Mouse (Mus musculus): ENCODE results near the gene Hoxb7.

The Hoxb7 gene

GRCm38 (mm10) chr11:96314671-96315343 lies 28.4 kb downstream of the Hoxb7 start:
- no peak for DNase-seq (ENCODE audit: low read depth, low spot score)

- DNase-seq (ENCODE audit: low read depth, low spot score) = no peak
These were observed 28.9 kb downstream of the Hoxb7 start for GRCm38 (mm10) chr11:96315344-96315681.

DNA sequence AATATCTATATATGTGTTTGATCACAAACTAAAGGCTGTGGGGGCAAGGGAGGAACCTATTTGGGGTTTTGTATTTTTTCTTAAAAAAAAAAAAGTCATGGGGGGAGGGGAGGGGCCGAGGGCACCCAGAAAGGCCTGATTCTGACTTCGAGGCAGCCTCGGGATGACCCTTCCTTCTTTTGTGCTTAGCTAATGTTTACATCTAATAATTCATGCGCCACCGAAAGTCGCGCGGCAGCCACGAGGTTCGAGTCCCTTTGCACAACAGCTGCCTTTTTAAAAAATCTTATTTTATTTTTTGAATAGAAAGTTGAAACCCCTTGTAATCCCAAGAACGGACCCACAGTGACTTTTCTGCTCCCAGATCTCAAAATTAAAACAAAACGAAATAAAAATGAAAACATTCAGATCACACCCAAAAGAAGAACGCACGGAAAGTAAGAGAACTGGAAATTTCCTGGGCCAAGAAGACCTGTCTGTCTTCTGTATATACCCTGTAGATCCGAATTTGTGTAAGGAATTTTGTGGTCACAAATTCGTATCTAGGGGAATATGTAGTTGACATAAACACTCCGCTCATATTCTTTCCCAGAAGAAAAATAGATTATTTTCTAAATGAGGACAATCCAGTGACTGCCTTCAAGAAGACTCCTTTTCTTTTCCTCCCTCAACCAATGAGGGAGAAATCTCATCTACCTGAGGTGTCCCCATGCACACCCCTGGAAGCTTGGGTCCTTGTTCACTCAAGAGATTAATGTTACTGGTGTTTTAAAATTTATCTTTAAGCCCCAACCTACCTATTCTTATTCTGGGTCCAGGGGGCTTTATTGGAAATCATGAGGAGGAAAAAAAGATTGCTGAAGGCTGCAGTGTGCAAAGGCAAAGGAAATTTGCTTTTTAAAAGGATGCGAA lies 30.5 kb downstream of the Hoxb7 start:
- DNase-seq (ENCODE audit: low read depth, low spot score) = no peak

GRCm38 (mm10) chr11:96317608-96318367 lies 31.4 kb downstream of the Hoxb7 start, which contains the start of gene Hoxb4:
TSS of gene Hoxb4 (plus strand) at chr11:96318267.
- DNase-seq (ENCODE audit: low read depth, low spot score) = peak; percentile 81

DNA sequence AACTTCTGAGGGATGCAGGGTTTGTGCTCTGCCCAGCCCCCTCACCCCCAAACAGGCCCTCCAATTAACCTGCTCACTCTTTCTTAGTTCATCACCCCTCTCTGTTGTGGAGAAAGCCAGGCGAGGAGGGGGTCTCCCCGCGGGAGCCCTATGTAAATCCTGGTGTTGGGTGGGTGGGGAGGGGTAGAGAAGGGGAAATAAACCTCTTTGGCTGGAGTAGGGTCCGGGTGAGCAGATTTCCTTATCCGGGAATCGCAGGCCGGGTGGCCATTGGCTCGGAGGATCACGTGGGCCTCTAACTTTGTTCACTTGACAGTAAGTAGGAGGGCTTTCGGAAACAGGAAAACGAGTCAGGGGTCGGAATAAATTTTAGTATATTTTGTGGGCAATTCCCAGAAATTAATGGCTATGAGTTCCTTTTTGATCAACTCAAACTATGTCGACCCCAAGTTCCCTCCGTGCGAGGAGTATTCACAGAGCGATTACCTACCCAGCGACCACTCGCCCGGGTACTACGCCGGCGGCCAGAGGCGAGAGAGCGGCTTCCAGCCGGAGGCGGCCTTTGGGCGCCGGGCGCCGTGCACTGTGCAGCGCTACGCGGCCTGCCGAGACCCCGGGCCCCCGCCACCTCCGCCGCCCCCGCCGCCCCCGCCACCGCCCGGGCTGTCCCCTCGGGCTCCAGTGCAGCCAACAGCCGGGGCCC lies 32.1 kb downstream of the Hoxb7 start:
- peak; percentile 94 for DNase-seq (ENCODE audit: low read depth, low spot score)

GRCm38 (mm10) chr11:96319071-96319902 lies 32.9 kb downstream of the Hoxb7 start:
- DNase-seq (ENCODE audit: low read depth, low spot score) = peak; percentile 74

DNA sequence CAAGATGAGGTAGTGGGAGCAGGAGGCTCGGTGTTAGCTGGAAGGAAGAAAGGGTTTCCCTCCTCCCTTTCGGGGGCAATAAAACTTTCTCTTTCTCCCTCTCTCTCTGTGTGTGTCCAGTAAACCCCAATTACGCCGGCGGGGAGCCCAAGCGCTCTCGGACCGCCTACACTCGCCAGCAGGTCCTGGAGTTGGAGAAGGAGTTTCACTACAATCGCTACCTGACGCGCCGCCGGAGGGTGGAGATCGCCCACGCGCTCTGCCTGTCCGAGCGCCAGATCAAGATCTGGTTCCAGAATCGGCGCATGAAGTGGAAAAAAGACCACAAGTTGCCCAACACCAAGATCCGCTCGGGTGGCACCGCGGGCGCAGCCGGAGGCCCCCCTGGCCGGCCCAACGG lies 33.5 kb downstream of the Hoxb7 start:
- DNase-seq (ENCODE audit: low read depth, low spot score) = peak; percentile 76

GRCm38 (mm10) chr11:96320688-96321087 lies 34.3 kb downstream of the Hoxb7 start:
- no peak for DNase-seq (ENCODE audit: low read depth, low spot score)

DNA sequence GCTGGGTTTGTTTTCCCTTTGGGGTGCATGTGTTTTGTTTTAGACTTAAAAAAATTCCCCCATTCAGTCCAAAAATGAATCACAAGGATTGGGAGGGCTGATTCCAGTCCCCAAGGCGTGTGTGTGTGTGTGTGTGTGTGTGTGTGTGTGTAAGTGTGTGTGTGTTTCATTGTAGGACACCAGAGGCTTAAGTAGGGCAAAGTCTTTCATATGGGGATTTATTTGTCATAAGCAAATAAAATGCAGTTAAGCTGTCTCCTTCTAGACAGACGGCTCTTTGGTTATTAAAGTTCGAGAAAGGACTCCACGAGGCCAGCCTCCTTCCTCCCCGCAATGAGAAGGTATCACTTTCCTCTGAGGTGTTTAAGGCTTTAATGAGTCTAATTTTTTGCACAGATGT lies 35.4 kb downstream of the Hoxb7 start:
- no peak for DNase-seq (ENCODE audit: low read depth, low spot score)

GRCm38 (mm10) chr11:96322738-96323137 lies 36.3 kb downstream of the Hoxb7 start:
- no peak for DNase-seq (ENCODE audit: low read depth, low spot score)

- DNase-seq (ENCODE audit: low read depth, low spot score) = no peak
These were observed 36.7 kb downstream of the Hoxb7 start, which contains the start of gene Hoxb3 for GRCm38 (mm10) chr11:96323154-96323553. TSS of gene Hoxb3 (plus strand) at chr11:96323326.

GRCm38 (mm10) chr11:96324125-96324524 lies 37.7 kb downstream of the Hoxb7 start:
- no peak for DNase-seq (ENCODE audit: low read depth, low spot score)

- DNase-seq (ENCODE audit: low read depth, low spot score) = no peak
These were observed 38.5 kb downstream of the Hoxb7 start for GRCm38 (mm10) chr11:96324965-96325364.

DNA sequence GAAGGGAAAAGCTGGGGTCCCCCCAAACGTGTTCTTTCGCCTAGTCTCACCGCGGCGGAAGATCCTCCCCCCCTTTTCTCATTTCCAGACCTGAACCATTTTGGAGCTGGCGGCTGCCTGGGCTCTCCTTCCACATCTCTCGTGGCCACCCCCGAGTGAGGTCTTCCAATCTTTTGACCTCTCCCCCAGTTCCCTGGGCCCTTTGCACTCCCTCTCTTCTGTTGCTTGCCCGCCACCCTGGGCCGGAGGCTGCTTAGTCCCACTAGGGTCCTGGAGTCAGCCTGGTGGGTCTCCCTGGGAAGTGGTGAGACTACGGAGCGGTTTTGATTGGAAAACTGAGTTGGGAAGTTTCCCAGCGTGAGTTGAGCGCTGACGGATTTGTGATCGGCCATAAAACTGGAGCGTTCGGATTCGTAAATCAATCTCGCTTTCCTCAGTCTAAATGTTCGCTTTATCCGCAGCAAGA lies 39.4 kb downstream of the Hoxb7 start:
- DNase-seq (ENCODE audit: low read depth, low spot score) = peak; percentile 66

- DNase-seq (ENCODE audit: low read depth, low spot score) = peak; percentile 41
These were observed 40.3 kb downstream of the Hoxb7 start for GRCm38 (mm10) chr11:96326705-96327104.

DNA sequence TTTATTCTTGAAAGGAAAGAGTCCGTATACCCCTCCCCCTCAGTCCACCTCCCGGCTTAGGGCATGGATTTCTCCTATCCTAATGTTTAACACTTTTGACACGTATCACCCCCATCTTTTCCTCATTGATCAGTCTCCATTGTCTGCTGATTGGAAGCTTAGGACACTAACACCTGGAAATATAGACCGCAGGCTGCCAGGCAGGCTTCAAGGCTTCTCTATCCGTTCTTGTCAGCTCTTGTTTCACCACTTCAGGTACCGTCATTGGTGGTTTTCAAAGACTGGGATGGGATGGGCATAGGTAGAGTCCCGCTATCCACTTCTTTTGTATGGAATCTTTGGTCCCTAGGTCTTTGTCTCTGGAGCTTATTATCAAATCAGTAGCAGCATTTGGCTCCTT lies 40.7 kb downstream of the Hoxb7 start:
- DNase-seq (ENCODE audit: low read depth, low spot score) = no peak

- no peak for DNase-seq (ENCODE audit: low read depth, low spot score)
These were observed 41.3 kb downstream of the Hoxb7 start for GRCm38 (mm10) chr11:96327750-96328149.

GRCm38 (mm10) chr11:96328605-96329004 lies 42.2 kb downstream of the Hoxb7 start:
- DNase-seq (ENCODE audit: low read depth, low spot score) = no peak

DNA sequence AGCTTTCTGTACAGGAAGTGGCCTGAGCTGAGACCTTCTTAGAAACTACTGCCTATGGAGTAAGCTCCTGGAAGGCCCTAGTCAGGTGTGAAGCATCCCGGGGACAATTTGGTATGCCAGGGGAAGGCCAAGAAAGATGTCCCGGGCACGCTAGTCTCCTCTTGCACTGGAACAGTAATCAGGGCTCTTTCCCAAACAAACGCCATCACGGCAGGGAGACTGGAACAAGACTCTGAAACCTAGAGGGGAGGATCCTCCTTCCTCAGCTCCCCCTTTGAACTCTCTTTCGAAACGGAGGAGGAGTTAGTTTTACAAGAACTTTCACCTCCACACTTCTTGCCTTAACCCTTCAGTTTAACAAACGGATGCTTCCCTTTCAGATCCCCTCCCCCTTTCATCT lies 45.7 kb downstream of the Hoxb7 start:
- peak; percentile 72 for DNase-seq (ENCODE audit: low read depth, low spot score)

GRCm38 (mm10) chr11:96332618-96333032 lies 46.2 kb downstream of the Hoxb7 start:
- DNase-seq (ENCODE audit: low read depth, low spot score) = peak; percentile 46

All from ES-CJ7 (cell line).